Mouse (Mus musculus) left cerebral cortex, postnatal 14 days (tissue): ENCODE data around the gene Cwc27. TPM values are rescaled to one million over a fixed set of nuclear protein-coding genes. Genes with fewer than 3 reads are reported as not detected.

Source experiments
- total RNA-seq, 2 experiments: library from RNA; stranded (reverse); gene quantifications; 2 replicates each; pipeline ENCODE4 v1.2.3; 2021

Cwc27 gene
- total RNA-seq, 2 experiments from 2014 or later: 17.4 to 18.4 TPM

Other genes with a start within 250 kb of the Cwc27 start
- gene Srek1ip1, start 24.7 kb downstream of the Cwc27 start, total RNA-seq: 10 to 100 TPM; 13.8 to 14.0 TPM
- gene Shisal2b, start 46.8 kb upstream of the Cwc27 start, total RNA-seq: 1 to 10 TPM in 1 of 2 experiments, under 1 TPM in 1; 0.53 to 2.6 TPM
- gene Rgs7bp, start 237.8 kb upstream of the Cwc27 start, total RNA-seq: 100 to 1,000 TPM; 133 to 138 TPM